Mouse (Mus musculus) T-cell, adult 2 months (primary cell): ENCODE results near the gene Gm29582.
"Not testable (repeated sequence)": the region's sequence is repeated elsewhere in the genome, so short reads cannot be mapped to it uniquely, and the experiment has no call there.

Experiments
- DNase-seq: peaks from one replicate; pipeline ENCODE4 v3.0.0; 2022; ENCODE audit warnings: low spot score

Gene Gm29582

GRCm38 (mm10) chrY:30738461-30738860 lies at the start of gene Gm29582:
Gene Gm29582, minus strand, starts transcription at chrY:30738561.
- not testable (repeated sequence) for DNase-seq
